33 mouse cellular contexts compared by ENCODE assay signal in the genomic region with DNA sequence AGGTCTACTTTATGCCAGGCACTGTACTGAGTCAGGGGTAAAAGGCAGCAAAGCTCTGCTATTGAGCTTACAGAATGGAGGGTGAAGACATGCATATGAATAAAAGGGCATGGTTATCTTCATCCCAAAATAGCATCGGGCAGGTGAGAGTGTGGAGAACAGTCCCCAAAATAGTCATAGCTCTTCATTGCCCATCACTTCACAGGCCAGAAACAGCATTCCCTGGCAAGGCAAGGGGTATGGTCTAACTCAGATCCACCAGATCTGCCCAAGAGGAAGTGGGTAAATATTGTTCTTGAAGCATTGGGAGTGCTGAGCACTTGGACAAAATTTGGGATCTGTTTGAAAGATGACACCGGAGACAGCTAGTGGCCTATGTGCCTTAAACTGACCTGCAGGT.
DNase-seq lines count a peak whose midpoint lies in the region; ATAC-seq and TF ChIP-seq lines count a peak whose summit lies in the region.
"Had no signal": no experiment of that assay in that cellular context is flagged by ENCODE, and none has a peak within 500 bp of the region (broad histone marks: within the 10 kb centered on the region; RNA-seq: fewer than 3 reads in every experiment).

No protein-coding gene starts in this region.

- H3K9me3 ChIP-seq in lung, embryonic 15.5 days = no peaks in the 10 kb centered on the region
- no peaks in the 10 kb centered on the region for H3K9me3 ChIP-seq in heart, postnatal 0 days (replicated peaks; ENCODE audit: control insufficient read depth, low read length)
- H3K9me3 ChIP-seq: embryonic facial prominence, embryonic 10.5 days; embryonic facial prominence, embryonic 15.5 days; forebrain, embryonic 15.5 days; hindbrain, embryonic 15.5 days; limb, embryonic 10.5 days; limb, embryonic 15.5 days; liver, embryonic 13.5 days; neural tube, embryonic 13.5 days had no signal

- H3K4me3 ChIP-seq in kidney, adult 2 months (ENCODE audit: insufficient read depth, low read depth, low read length) = no peak overlapping the region
- H3K4me3 ChIP-seq in lung, embryonic 15.5 days = no peak overlapping the region
- no peak overlapping the region for H3K4me3 ChIP-seq in heart, postnatal 0 days (ENCODE audit: low read depth, low read length)
- H3K4me3 ChIP-seq: embryonic facial prominence, embryonic 10.5 days; embryonic facial prominence, embryonic 15.5 days; forebrain, embryonic 15.5 days; hindbrain, embryonic 15.5 days; limb, embryonic 10.5 days; limb, embryonic 15.5 days; liver, embryonic 13.5 days; myocyte; neural tube, embryonic 13.5 days had no signal

- no peaks in the 10 kb centered on the region for H3K4me1 ChIP-seq in kidney, adult 2 months (ENCODE audit: control insufficient read depth, insufficient read depth, low read length)
- peaks cover 24% of the 10 kb centered on the region for H3K4me1 ChIP-seq in lung, embryonic 15.5 days
- peaks cover 28% of the 10 kb centered on the region for H3K4me1 ChIP-seq in heart, postnatal 0 days (ENCODE audit: control insufficient read depth, insufficient read depth)
- H3K4me1 ChIP-seq: liver, embryonic 13.5 days had no signal

- H3K27ac ChIP-seq in kidney, adult 2 months (ENCODE audit: insufficient read depth, low read depth, low read length) = peak overlapping the region; percentile 59; the same call in 1 of the 2 replicates
- H3K27ac ChIP-seq in lung, embryonic 15.5 days = 0 out of 2 replicates have a peak overlapping the region, but pooled peaks have one; percentile 61
- peak overlapping the region; percentile 45 for H3K27ac ChIP-seq in heart, postnatal 0 days (ENCODE audit: low read depth)
- H3K27ac ChIP-seq: embryonic facial prominence, embryonic 10.5 days; embryonic facial prominence, embryonic 15.5 days; forebrain, embryonic 15.5 days; hindbrain, embryonic 15.5 days; limb, embryonic 10.5 days; limb, embryonic 15.5 days; liver, embryonic 13.5 days; neural tube, embryonic 13.5 days; stomach, postnatal 0 days had no signal

- no peak for ATAC-seq in lung, embryonic 15.5 days (ENCODE audit: borderline replicate concordance, extremely low read depth, low FRiP score, low TSS enrichment)
- no peak for ATAC-seq in heart, postnatal 0 days (ENCODE audit: insufficient read depth, low read depth)
- ATAC-seq: activated CD4-positive, CD25-positive, alpha-beta regulatory T cell, adult 4 months; forebrain, embryonic 15.5 days; inflammation-experienced regulatory T-cells, adult 6 months had no signal

- WGBS in kidney, adult 2 months = 94% methylated on average over 2 of the region's 2 CpGs
- 92% methylated on average over 2 of the region's 2 CpGs for WGBS in lung, embryonic 15.5 days
- 55% methylated on average over 2 of the region's 2 CpGs for WGBS in heart, postnatal 0 days

- H3K27me3 ChIP-seq in kidney, adult 2 months (replicated peaks; ENCODE audit: control insufficient read depth, insufficient read depth, low read length) = no peaks in the 10 kb centered on the region
- H3K27me3 ChIP-seq in lung, embryonic 15.5 days = no peaks in the 10 kb centered on the region
- no peaks in the 10 kb centered on the region for H3K27me3 ChIP-seq in heart, postnatal 0 days (ENCODE audit: control insufficient read depth, insufficient read depth, low read length)
- H3K27me3 ChIP-seq: CH12.LX; embryonic facial prominence, embryonic 15.5 days; forebrain, embryonic 15.5 days; hindbrain, embryonic 15.5 days; limb, embryonic 15.5 days; liver, embryonic 13.5 days; neural tube, embryonic 13.5 days had no signal

- H3K4me2 ChIP-seq in lung, embryonic 15.5 days = no peak overlapping the region
- no peak overlapping the region for H3K4me2 ChIP-seq in heart, postnatal 0 days (ENCODE audit: low read depth, low read length)
- H3K4me2 ChIP-seq: embryonic facial prominence, embryonic 15.5 days; forebrain, embryonic 15.5 days; hindbrain, embryonic 15.5 days; limb, embryonic 15.5 days; liver, embryonic 13.5 days; midbrain, embryonic 11.5 days; neural tube, embryonic 13.5 days had no signal

- no peaks in the 10 kb centered on the region for H3K36me3 ChIP-seq in kidney, adult 2 months (ENCODE audit: control insufficient read depth, insufficient read depth, low read length)
- no peaks in the 10 kb centered on the region for H3K36me3 ChIP-seq in lung, embryonic 15.5 days
- H3K36me3 ChIP-seq in heart, postnatal 0 days (replicated peaks; ENCODE audit: control insufficient read depth, insufficient read depth, low read length) = no peaks in the 10 kb centered on the region
- H3K36me3 ChIP-seq: embryonic facial prominence, embryonic 10.5 days; embryonic facial prominence, embryonic 15.5 days; forebrain, embryonic 15.5 days; hindbrain, embryonic 15.5 days; limb, embryonic 10.5 days; limb, embryonic 15.5 days; liver, embryonic 13.5 days; neural tube, embryonic 13.5 days had no signal

- no peak for TF ChIP-seq CTCF in kidney, adult 2 months (conservative IDR thresholded peaks at IDR 0.05; ENCODE audit: insufficient read depth, insufficient read length, low read depth, low read length)
- TF ChIP-seq CTCF in heart, postnatal 0 days (IDR thresholded peaks at IDR 0.05; ENCODE audit: low read depth) = no peak

- no peak overlapping the region for H3K9ac ChIP-seq in lung, embryonic 15.5 days
- H3K9ac ChIP-seq in heart, postnatal 0 days (replicated peaks; ENCODE audit: low read depth, low read length) = no peak overlapping the region
- H3K9ac ChIP-seq: embryonic facial prominence, embryonic 15.5 days; forebrain, embryonic 15.5 days; hindbrain, embryonic 15.5 days; limb, embryonic 15.5 days; liver, embryonic 13.5 days; neural tube, embryonic 13.5 days had no signal

- no peak for TF ChIP-seq EP300 in heart, postnatal 0 days (IDR thresholded peaks at IDR 0.05; ENCODE audit: low read depth)

- DNase-seq in heart, adult 11 months = peak; percentile 93
- no peak for DNase-seq in heart, postnatal 4 days
- DNase-seq in kidney, adult 2 months = no peak
- no peak for DNase-seq in kidney, postnatal 10 days
- no peak for DNase-seq in lung, postnatal 36 days
- no peak for DNase-seq in heart, postnatal 0 days (ENCODE audit: low spot score)
- no peak for DNase-seq in cerebellum, adult 18-20 months
- DNase-seq: adrenal gland, adult 2 months; adrenal gland, postnatal 36 days; cerebellum, adult 2 months; cerebellum, postnatal 25 days; gastrocnemius, postnatal 36 days; kidney, adult 11 months; layer of hippocampus, adult 9-11 months; liver, embryonic 13.5 days; lung, adult 2 months; right cerebral cortex, postnatal 4 days; thymus, adult 18-20 months; thymus, postnatal 25 days had no signal

- TF ChIP-seq POLR2A in kidney, adult 2 months (IDR thresholded peaks at IDR 0.05; ENCODE audit: low read depth, low read length) = no peak
